Mouse (Mus musculus) gastrocnemius, postnatal 4 days (tissue): ENCODE results near the gene Grk1. TPM values are rescaled to one million over a fixed set of nuclear protein-coding genes. Genes with fewer than 3 reads are reported as not detected.
A peak's percentile ranks its signal among the peaks of the same experiment; 100 is the strongest.

Experiments used
- DNase-seq, 2 experiments: peaks; one replicate each; pipeline ENCODE4 v3.0.0; 2021 to 2022; ENCODE audit warnings: low spot score in 2 of 2, mixed read lengths in 2 of 2
- long read RNA-seq, 2 experiments: library from polyadenylated mRNA; stranded (forward); transcript quantifications; one replicate each; pipeline ENCODE4 v2.0.0; 2021
- total RNA-seq, 2 experiments: library from RNA; stranded (reverse); gene quantifications; 2 replicates each; pipeline ENCODE4 v1.2.3; 2021

The Grk1 gene
- not detected for total RNA-seq
- long read RNA-seq, experiment 1: 0 reads
- long read RNA-seq, experiment 2: 0 reads

DNA sequence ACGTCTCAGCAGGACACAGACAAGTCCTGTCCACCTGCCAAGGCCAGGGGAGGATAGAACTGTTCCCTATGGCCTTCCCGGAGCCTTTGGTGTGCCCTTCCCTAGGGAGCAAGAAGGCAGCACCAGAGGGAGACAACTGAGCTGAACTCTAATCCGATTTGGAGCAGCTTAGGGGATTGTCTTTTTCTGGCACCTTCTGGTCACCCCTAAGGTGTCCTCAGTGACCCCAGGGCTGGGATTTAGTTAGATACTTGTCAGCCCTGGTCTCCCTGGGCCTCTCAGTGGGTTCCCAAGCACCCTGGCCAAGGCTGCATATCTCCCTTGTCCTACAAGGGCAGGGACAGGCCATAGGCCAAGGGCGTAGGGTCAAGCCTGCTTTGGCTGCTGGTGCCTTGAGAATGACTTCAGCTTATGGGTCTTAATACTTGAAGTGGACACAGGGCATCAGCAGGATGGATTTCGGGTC, at the start of gene Grk1:
Gene Grk1 (plus strand): TSS at position 416 of the 466 bp plus-strand sequence.
- no peak for DNase-seq

DNA sequence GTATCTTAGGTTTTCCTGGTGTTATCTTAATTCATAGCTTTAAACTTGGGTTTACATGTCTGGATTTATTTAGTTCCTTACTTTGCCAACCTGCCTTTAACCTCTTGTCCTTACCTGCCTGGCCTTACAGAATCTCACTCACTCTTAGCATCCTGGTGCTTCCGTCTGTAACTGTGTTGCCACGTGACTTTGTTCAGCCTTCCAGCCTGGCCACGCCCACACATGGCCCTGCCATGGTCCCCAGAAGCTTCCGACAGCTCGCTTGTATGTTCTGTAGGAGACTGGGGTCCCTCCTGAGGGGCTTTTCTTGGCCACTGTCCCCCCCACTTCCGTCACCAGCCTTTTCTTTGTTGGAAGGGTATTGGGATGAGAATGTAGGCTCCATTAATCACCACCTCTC, 48.7 kb upstream of the Grk1 start:
- no peak for DNase-seq

GRCm38 (mm10) chr8:13356681-13357080, 48.2 kb upstream of the Grk1 start:
- no peak for DNase-seq

DNA sequence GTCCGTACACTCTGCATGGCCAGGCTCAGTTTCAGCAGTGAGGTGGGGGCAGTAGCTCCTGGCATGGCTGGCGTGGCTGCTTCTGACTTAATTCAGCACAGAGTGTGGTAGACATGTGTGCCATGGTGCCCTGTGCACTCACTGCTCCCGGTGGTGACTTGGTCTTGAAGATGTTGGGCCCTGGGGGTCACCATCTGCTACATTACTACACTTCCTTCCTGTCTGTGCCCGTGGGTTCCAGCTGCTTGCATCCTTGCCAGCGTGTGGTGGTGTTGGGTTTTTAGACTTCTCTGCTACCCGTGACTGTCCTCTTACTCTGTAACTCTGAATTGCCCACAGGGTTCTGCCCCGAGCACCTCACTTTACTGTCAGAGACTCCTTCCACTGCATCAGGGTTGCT, 44.7 kb upstream of the Grk1 start:
- no peak for DNase-seq

- DNase-seq: no peak
Measured at GRCm38 (mm10) chr8:13361865-13362264, 43.0 kb upstream of the Grk1 start.

DNA sequence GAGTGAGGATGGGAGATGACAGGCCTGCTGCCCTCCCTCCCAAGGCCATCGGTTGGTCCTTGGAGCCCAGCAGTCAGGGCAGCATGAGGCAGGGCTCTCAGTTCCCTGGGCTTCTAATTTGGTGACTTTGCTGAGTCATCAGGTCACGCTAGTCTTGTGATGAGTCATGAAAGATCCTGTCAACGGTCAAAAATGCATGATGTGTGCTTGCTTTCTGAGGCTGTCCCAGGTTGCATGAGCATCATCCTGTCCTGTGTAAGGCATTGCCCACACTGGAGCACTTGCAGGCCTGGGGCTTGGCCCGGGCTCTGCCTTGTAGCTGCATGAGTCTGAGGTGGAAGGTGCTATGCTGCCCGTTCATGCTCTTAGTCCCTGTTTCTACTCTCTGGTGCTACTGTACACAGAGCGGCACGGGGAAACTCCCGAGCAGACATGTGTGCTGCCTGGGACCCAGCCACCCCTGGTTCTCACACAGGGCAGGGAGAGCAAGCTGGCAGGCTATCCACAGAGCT, 31.7 kb upstream of the Grk1 start:
- DNase-seq: no peak

GRCm38 (mm10) chr8:13381630-13382029, 23.3 kb upstream of the Grk1 start:
- DNase-seq: no peak

- no peak for DNase-seq
Measured at GRCm38 (mm10) chr8:13382536-13382935, 22.3 kb upstream of the Grk1 start.

DNA sequence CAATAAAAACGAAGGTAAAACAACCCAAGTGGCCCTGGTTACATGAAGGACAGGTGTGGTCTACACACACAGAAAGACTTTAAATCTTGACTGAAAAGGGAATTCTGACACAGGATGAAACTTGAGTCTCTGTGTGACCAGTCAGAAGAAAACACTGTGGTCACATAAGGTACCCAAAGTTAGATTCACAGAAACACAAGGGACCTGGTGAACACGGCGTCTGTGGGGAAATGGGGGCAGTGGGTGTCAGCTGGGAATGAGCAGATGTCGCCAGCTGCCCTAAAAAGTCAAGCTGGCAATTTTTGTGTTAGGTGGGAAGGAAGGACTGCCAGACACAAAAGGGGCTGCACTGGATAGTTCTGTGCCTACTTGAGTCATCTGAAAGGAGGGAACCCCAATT, 21.9 kb upstream of the Grk1 start:
- DNase-seq: no peak

DNA sequence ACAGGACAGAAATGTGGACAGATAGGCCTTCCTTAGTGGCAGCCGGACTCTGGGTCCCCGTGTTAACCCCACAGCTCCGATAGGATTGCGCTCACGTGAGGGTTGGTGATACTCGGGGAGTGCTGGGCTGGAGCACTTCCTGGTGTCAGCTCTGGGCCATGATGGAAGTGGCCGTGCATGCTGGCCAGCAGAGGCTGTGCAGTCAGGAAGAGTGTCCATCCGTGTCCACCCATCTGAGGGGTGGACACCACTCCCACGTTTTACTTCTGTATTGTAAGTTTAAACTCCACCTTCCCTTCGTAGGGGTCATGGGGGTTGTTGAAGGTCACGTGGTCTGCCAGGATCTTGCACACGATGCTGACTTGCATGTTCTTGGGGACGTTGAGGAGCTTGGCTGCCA, 18.5 kb upstream of the Grk1 start:
- no peak for DNase-seq

DNA sequence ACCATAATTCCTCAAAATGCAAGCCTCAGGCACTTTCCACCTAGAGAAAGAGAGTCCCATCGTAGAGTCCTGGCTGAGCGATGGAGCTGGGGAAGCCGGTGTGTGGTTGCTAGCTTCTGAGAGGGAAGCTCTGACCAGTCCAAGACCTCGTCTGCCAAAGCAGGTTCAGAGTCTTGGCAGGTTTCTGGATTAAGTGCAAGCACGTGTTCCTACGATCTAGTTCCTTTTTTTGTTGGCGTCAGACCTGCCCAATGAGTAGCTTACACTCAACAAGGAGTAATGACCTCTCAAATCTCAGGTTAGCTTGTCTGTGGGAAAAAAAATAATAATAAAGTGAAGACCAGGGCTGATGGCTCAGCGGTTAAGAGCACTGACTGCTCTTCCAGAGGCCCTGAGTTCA, 17.2 kb upstream of the Grk1 start:
- DNase-seq: no peak

GRCm38 (mm10) chr8:13388744-13389143, 16.1 kb upstream of the Grk1 start:
- DNase-seq: no peak

- no peak for DNase-seq
Measured at GRCm38 (mm10) chr8:13393869-13394268, 11.0 kb upstream of the Grk1 start.

- no peak for DNase-seq
Measured at GRCm38 (mm10) chr8:13396725-13397124, 8.2 kb upstream of the Grk1 start, which contains the start of gene Atp4b. Atp4b (minus strand) TSS chr8:13396825.

DNA sequence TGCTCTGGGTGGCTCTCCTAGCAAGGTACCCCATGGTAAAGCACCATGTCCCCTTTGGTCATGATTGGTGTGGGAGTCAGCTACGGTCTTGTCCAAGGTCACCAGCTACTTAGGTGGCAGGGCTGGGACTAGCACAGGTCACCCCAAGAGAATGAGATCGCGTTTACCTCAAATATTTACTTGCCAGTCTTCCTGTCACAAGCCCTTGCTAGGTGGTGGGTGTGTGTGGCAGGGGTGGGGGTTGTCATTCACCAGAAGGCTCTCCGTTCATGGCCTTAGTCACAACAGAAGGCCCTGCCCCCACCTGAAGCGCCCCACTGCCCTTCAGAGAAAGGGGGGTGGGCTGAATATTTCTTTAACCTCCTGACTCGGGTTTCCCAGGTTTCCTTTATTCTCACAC, 1.4 kb upstream of the Grk1 start:
- no peak for DNase-seq

GRCm38 (mm10) chr8:13406011-13406410, 1.1 kb downstream of the Grk1 start:
- no peak for DNase-seq

DNA sequence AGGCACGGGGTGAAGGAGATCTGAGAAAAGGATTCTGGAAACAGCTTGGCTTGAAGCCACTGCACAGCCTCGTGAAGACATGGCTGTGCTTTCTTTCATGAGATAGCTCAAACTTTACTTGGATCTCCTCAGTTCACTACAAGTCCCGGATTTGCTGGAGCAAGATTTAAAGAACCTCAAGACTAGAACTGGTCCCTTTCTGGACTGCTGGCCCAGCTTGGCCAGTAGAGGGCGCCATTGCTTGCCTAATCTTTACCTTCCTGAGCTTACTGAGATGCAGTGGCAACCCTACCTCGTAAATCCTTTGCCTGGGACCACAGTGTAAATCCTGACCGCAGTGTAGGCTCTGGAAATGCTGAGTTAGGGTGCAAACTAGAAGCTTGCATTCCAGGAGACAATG, 6.7 kb downstream of the Grk1 start:
- peak; percentile 54 to 57 for DNase-seq

GRCm38 (mm10) chr8:13412891-13413558, 8.1 kb downstream of the Grk1 start:
- DNase-seq: peak in 1 of 2 experiments; percentile 61

- no peak for DNase-seq
Measured at GRCm38 (mm10) chr8:13413823-13414390, 9.0 kb downstream of the Grk1 start.

DNA sequence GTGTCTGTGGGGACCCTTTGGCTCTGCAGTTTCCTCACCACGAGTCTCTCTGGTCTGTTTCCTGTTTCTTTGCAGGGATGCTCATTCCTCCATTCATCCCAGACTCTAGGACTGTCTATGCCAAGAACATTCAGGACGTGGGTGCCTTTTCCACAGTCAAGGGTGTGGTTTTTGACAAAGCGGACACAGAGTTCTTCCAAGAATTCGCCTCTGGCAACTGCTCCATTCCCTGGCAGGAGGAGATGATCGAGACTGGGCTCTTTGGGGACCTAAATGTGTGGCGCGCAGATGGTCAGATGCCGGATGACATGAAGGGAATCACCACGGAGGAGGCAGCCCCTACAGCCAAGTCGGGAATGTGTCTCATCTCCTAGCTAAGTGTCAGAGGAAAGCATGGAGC, 11.0 kb downstream of the Grk1 start:
- DNase-seq: no peak

- DNase-seq: no peak
Measured at GRCm38 (mm10) chr8:13419111-13419639, 14.3 kb downstream of the Grk1 start.

DNA sequence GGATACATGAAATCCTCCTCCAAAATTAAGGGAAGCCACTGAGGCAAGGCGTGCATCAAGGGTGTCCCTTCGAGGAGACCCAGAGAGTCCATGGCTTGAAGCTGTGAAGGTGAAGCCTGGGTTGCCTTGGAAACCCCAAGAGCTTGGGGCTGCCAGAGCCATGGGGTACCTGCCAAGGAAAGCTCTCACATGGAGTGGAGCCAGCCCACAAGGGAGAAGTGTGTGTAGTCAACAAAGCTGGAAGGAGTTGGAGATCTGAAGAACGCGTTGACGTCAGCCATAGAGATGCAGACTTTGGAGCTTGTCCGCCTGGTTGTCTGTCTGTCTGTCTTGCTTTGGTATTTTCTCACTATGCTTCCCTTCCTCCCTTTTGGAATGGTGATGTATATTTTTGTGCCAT, 16.1 kb downstream of the Grk1 start:
- no peak for DNase-seq

DNA sequence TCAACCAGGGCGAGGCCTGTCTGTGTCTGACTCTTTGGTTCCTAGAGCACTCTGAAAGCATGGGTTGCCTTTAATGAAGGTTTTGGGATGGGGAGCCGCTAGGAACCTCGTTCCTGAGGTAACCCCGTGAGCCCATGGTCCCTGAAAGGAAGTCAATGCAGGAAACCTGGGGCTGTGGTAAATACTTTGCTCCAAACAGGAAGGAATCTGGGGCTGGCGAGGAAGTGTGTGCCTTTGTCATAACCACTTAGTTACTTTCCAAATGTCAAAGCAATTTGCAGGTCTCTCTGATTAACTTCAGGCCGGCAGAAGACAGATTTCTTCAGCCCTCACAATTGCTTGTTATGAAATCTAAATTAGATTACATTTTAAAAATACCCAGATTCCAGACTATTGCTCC, 22.5 kb downstream of the Grk1 start:
- DNase-seq: no peak
